Mouse (Mus musculus) bone marrow, adult 2 months (tissue): ENCODE measurements around the gene Plxna4.

Experiments
- CTCF ChIP-seq: fragments of 200-500 bp; IDR thresholded peaks from 2 replicates; pipeline ENCODE4 v1.5.1; 2011; ENCODE audit warnings: low read length, control low read depth; ENCODE audit not compliant: control insufficient read depth, insufficient read depth
- POLR2A ChIP-seq: fragments of 200-500 bp; IDR thresholded peaks from 2 replicates; pipeline ENCODE4 v1.6.1; 2011; ENCODE audit warnings: low read depth, mild to moderate bottlenecking, control low read depth, low read length, borderline replicate concordance; ENCODE audit not compliant: control insufficient read depth

DNA sequence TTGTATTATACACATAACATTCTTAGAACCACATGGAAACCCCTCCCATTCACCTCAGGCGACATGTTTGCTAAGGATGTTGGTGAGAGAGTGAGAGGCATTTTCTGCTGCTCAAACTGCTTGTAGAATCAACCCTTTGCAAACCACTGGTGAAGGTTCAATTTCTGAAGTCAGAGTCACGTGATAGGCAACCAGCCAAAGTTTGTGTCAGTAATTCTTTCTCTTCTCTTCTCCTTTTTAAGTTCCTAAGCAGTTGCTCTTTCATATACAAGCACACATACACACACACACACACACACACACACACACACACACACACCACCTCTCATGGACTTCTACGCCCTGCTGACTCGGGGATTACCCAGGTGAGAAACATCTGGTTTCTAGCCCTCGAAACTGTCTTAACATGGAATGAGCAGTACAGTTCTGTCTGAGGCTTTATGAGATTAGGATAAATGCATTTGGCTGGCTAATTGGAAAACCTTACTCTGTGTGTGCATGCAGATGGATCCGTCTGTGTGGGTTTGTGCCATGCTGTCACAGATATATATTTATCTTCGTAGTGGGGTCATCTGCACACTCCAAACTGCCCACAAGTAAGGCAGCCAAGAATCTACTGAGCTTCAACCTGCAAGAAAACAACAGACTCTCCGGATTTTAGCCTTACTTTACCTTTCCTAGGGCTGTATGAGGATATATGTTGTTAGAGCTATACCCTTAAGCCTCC lies 138.6 kb downstream of the Plxna4 start:
- TF ChIP-seq POLR2A, result no peak
- TF ChIP-seq CTCF, result no peak
